Mouse (Mus musculus) mammary gland, adult 2 months (tissue): ENCODE measurements around the gene Triobp. TPM values are rescaled to one million over a fixed set of nuclear protein-coding genes. Genes with fewer than 3 reads are reported as not detected.

ENCODE experiments used
- polyA plus RNA-seq: library from polyadenylated mRNA; depleted of rRNA; stranded (reverse); fragments of >200 nt; gene quantifications from 2 replicates; pipeline ENCODE4 v1.2.3, GENCODE M21; 2012; ENCODE audit warnings: low replicate concordance; rRNA removed

Gene Triobp
- polyA plus RNA-seq: 62.5 and 82.9 TPM in 2 replicates

GRCm38 (mm10) chr15:78947657-78948056 is at the start of gene Triobp:
Triobp (plus strand) TSS chr15:78947724.

GRCm38 (mm10) chr15:78899409-78899739 is 48.1 kb upstream of the Triobp start, which contains the start of gene Gm49510:
Gm49510 (plus strand) TSS chr15:78899667.

GRCm38 (mm10) chr15:78899740-78900584 is 47.6 kb upstream of the Triobp start, which contains the start of gene Sh3bp1:
Sh3bp1 (plus strand) TSS chr15:78899768.

GRCm38 (mm10) chr15:78913632-78914090 is 33.9 kb upstream of the Triobp start, which contains the start of gene Pdxp:
Pdxp (plus strand) TSS chr15:78913919.

GRCm38 (mm10) chr15:78926021-78926919 is 21.3 kb upstream of the Triobp start, which contains the start of gene Lgals1:
Lgals1 (plus strand) TSS chr15:78926725.

GRCm38 (mm10) chr15:78934784-78935320 is 12.7 kb upstream of the Triobp start, which contains the start of gene Nol12:
Nol12 (plus strand) TSS chr15:78934933.

GRCm38 (mm10) chr15:79028237-79028738 is 80.8 kb downstream of the Triobp start, which contains the start of gene H1f0:
H1f0 (plus strand) TSS chr15:79028450.

GRCm38 (mm10) chr15:79041585-79041984 is 94.1 kb downstream of the Triobp start, which contains the start of gene Galr3:
Galr3 (plus strand) TSS chr15:79041885.

Other genes starting within 250 kb of the Triobp start
- gene Elfn2, start 229.0 kb upstream of the Triobp start, polyA plus RNA-seq: 0.10 and 0.24 TPM in 2 replicates
- 124 and 195 TPM in 2 replicates for gene Mfng, start 174.2 kb upstream of the Triobp start, polyA plus RNA-seq
- gene Card10, start 144.7 kb upstream of the Triobp start, polyA plus RNA-seq: 43.6 and 44.1 TPM in 2 replicates
- 114 and 140 TPM in 2 replicates for gene Cdc42ep1, start 105.1 kb upstream of the Triobp start, polyA plus RNA-seq
- not detected in 2 replicates for gene Lgals2, start 92.2 kb upstream of the Triobp start, polyA plus RNA-seq
- gene Gga1, start 70.5 kb upstream of the Triobp start, polyA plus RNA-seq: 83.0 and 149 TPM in 2 replicates
- gene Gm49510, start 48.1 kb upstream of the Triobp start, polyA plus RNA-seq: 0.09 TPM in 1 of 2 replicates, not detected in the other
- 123 and 282 TPM in 2 replicates for gene Sh3bp1, start 48.0 kb upstream of the Triobp start, polyA plus RNA-seq
- 7.8 and 22.8 TPM in 2 replicates for gene Pdxp, start 33.8 kb upstream of the Triobp start, polyA plus RNA-seq
- 905 and 1,106 TPM in 2 replicates for gene Lgals1, start 21.0 kb upstream of the Triobp start, polyA plus RNA-seq
- 19.9 and 29.9 TPM in 2 replicates for gene Nol12, start 12.8 kb upstream of the Triobp start, polyA plus RNA-seq
- gene H1f0, start 80.7 kb downstream of the Triobp start, polyA plus RNA-seq: 54.9 and 109 TPM in 2 replicates
- gene Galr3, start 94.2 kb downstream of the Triobp start, polyA plus RNA-seq: 0.22 and 2.2 TPM in 2 replicates
- gene Ankrd54, start 115.2 kb downstream of the Triobp start, polyA plus RNA-seq: 50.2 and 76.0 TPM in 2 replicates
- gene Eif3l, start 127.5 kb downstream of the Triobp start, polyA plus RNA-seq: 133 and 209 TPM in 2 replicates
- gene Micall1, start 161.2 kb downstream of the Triobp start, polyA plus RNA-seq: 31.8 and 55.0 TPM in 2 replicates
- 30.3 and 37.2 TPM in 2 replicates for gene Polr2f, start 193.3 kb downstream of the Triobp start, polyA plus RNA-seq
- 1.7 and 2.4 TPM in 2 replicates for gene 1700088E04Rik, start 193.5 kb downstream of the Triobp start, polyA plus RNA-seq
- gene Sox10, start 217.5 kb downstream of the Triobp start, polyA plus RNA-seq: 49.5 and 61.8 TPM in 2 replicates